Mouse (Mus musculus) myocyte (in vitro differentiated cells): Measurements from ENCODE around the gene Sostdc1. TPM values are rescaled to one million over a fixed set of nuclear protein-coding genes. Genes with fewer than 3 reads are reported as not detected.

Experiments used
- H3K27me3 ChIP-seq: one replicate; pipeline ENCODE4 v1.6.1; 2011; ENCODE audit not compliant: control insufficient read depth, insufficient read depth, insufficient read length
- H3K36me3 ChIP-seq: one replicate; pipeline ENCODE4 v1.6.1; 2011; ENCODE audit not compliant: control insufficient read depth, insufficient read depth
- H3K4me2 ChIP-seq: one replicate; pipeline ENCODE4 v1.6.1; 2011; ENCODE audit warnings: low read depth, control low read depth
- H3K4me3 ChIP-seq: one replicate; pipeline ENCODE4 v1.5.1; 2011; ENCODE audit warnings: mild to moderate bottlenecking, control low read depth, moderate library complexity
- H3K79me2 ChIP-seq: one replicate; pipeline ENCODE4 v1.6.1; 2011; ENCODE audit not compliant: control insufficient read depth, insufficient read depth
- H3ac ChIP-seq: one replicate; pipeline ENCODE4 v1.6.1; 2011; ENCODE audit not compliant: control insufficient read depth, insufficient read length
- CEBPB ChIP-seq: IDR thresholded peaks from 2 replicates; pipeline ENCODE4 v1.6.1; 2011; ENCODE audit warnings: mild to moderate bottlenecking, moderate library complexity; ENCODE audit not compliant: poor library complexity, insufficient read depth, severe bottlenecking
- E2F4 ChIP-seq: IDR thresholded peaks from one replicate; pipeline ENCODE4 v1.6.1; 2011; ENCODE audit warnings: mild to moderate bottlenecking, control low read depth, moderate library complexity; ENCODE audit not compliant: insufficient read depth
- MAX ChIP-seq: IDR thresholded peaks from one replicate; pipeline ENCODE4 v1.6.1; 2011; ENCODE audit warnings: low read depth, mild to moderate bottlenecking, control low read depth
- MYOD1 ChIP-seq, 3 experiments: IDR thresholded peaks; one replicate each; pipeline ENCODE4 v1.6.1; 2011; ENCODE audit warnings: control low read depth in 2 of 3, low read depth in 2 of 3, mild to moderate bottlenecking in 2 of 3, moderate library complexity in 1 of 3; ENCODE audit not compliant: insufficient read length in 2 of 3, control insufficient read depth in 1 of 3
- MYOG ChIP-seq, 3 experiments: IDR thresholded peaks; one replicate each; pipeline ENCODE4 v1.6.1; 2011; ENCODE audit warnings: control low read depth in 2 of 3, low read depth in 2 of 3, mild to moderate bottlenecking in 2 of 3; ENCODE audit not compliant: insufficient read length in 2 of 3, control insufficient read depth in 1 of 3, insufficient read depth in 1 of 3
- POLR2A ChIP-seq: IDR thresholded peaks from one replicate; pipeline ENCODE4 v1.6.1; 2011; ENCODE audit warnings: low read depth, mild to moderate bottlenecking, control low read depth, moderate library complexity; ENCODE audit not compliant: insufficient read length
- POLR2AphosphoS2 ChIP-seq: IDR thresholded peaks from one replicate; pipeline ENCODE4 v1.6.1; 2011; ENCODE audit warnings: low read depth, control low read depth; ENCODE audit not compliant: insufficient read length
- REST ChIP-seq: IDR thresholded peaks from one replicate; pipeline ENCODE4 v1.6.1; 2011; ENCODE audit warnings: mild to moderate bottlenecking, control low read depth, moderate library complexity; ENCODE audit not compliant: insufficient read depth, insufficient read length
- SRF ChIP-seq: IDR thresholded peaks from one replicate; pipeline ENCODE4 v1.6.1; 2011; ENCODE audit warnings: low read depth; ENCODE audit not compliant: control insufficient read depth, insufficient read length
- TCF12 ChIP-seq: IDR thresholded peaks from one replicate; pipeline ENCODE4 v1.6.1; 2011; ENCODE audit warnings: mild to moderate bottlenecking, control low read depth; ENCODE audit not compliant: poor library complexity, insufficient read depth, severe bottlenecking
- TCF3 ChIP-seq: IDR thresholded peaks from one replicate; pipeline ENCODE4 v1.6.1; 2011; ENCODE audit warnings: low read depth, control low read depth; ENCODE audit not compliant: insufficient read length
- USF1 ChIP-seq: IDR thresholded peaks from one replicate; pipeline ENCODE4 v1.6.1; 2011; ENCODE audit warnings: low read depth, mild to moderate bottlenecking, control low read depth, moderate library complexity
- polyA plus RNA-seq: library from polyadenylated mRNA; unstranded; fragments of >200 nt; fragmentation: generic; extraction: Trizol; gene quantifications from one replicate; pipeline ENCODE4 v1.2.1, GENCODE M21; 2012; ENCODE audit warnings: missing spikeins

The Sostdc1 gene
- polyA plus RNA-seq, 1 experiment: not detected

- no peaks in the 10 kb centered on the region for H3K79me2 ChIP-seq
- H3ac ChIP-seq: no peak overlapping the region
Measured at GRCm38 (mm10) chr12:36344131-36344530, 30.2 kb downstream of the Sostdc1 start.

GRCm38 (mm10) chr12:36360064-36360463, 46.1 kb downstream of the Sostdc1 start:
- Histone ChIP-seq H3K4me3 (no peak overlapping the region), H3K27me3 (no peaks in the 10 kb centered on the region), H3K36me3 (no peaks in the 10 kb centered on the region), H3K79me2 (no peaks in the 10 kb centered on the region), H3ac (no peak overlapping the region), H3K4me2 (no peak overlapping the region)
- TF ChIP-seq TCF3 (no peak), E2F4 (no peak), MAX (no peak), CEBPB (no peak)

More at GRCm38 (mm10) chr12:36344131-36344530, 30.2 kb downstream of the Sostdc1 start:
- Histone ChIP-seq H3K4me2 (no peak overlapping the region), H3K36me3 (no peaks in the 10 kb centered on the region), H3K4me3 (no peak overlapping the region), H3K27me3 (no peaks in the 10 kb centered on the region)
- no peak for TF ChIP-seq MYOD1 (IDR thresholded peaks at IDR 0.05; ENCODE audit: control insufficient read depth in 1 of 3, insufficient read length in 2 of 3, low read depth in 2 of 3)
- no peak for TF ChIP-seq TCF12
- no peak for TF ChIP-seq SRF
- TF ChIP-seq MAX: no peak
- TF ChIP-seq CEBPB: no peak
- no peak for TF ChIP-seq REST
- TF ChIP-seq MYOG (IDR thresholded peaks at IDR 0.05; ENCODE audit: control insufficient read depth in 1 of 3, insufficient read depth in 1 of 3, insufficient read length in 2 of 3, low read depth in 2 of 3): no peak
- no peak for TF ChIP-seq POLR2A
- no peak for TF ChIP-seq USF1
- TF ChIP-seq TCF3: no peak
- no peak for TF ChIP-seq POLR2AphosphoS2
- no peak for TF ChIP-seq E2F4

GRCm38 (mm10) chr12:36360693-36361092, 46.8 kb downstream of the Sostdc1 start:
- no peak overlapping the region for H3K4me2 ChIP-seq
- H3ac ChIP-seq: no peak overlapping the region
- no peak for TF ChIP-seq POLR2AphosphoS2
- H3K4me3 ChIP-seq: no peak overlapping the region
- H3K79me2 ChIP-seq: no peaks in the 10 kb centered on the region
- H3K27me3 ChIP-seq: no peaks in the 10 kb centered on the region
- no peaks in the 10 kb centered on the region for H3K36me3 ChIP-seq

- no peaks in the 10 kb centered on the region for H3K79me2 ChIP-seq
- H3K27me3 ChIP-seq: no peaks in the 10 kb centered on the region
- no peak overlapping the region for H3K4me3 ChIP-seq
- H3K36me3 ChIP-seq: no peaks in the 10 kb centered on the region
- no peak overlapping the region for H3ac ChIP-seq
- TF ChIP-seq MYOD1 (IDR thresholded peaks at IDR 0.05; ENCODE audit: control insufficient read depth in 1 of 3, insufficient read length in 2 of 3, low read depth in 2 of 3) (no peak), MAX (no peak), POLR2AphosphoS2 (no peak), REST (no peak), TCF3 (no peak), MYOG (IDR thresholded peaks at IDR 0.05; ENCODE audit: control insufficient read depth in 1 of 3, insufficient read depth in 1 of 3, insufficient read length in 2 of 3, low read depth in 2 of 3) (no peak)
- H3K4me2 ChIP-seq: no peak overlapping the region
Measured at GRCm38 (mm10) chr12:36364013-36364412, 50.1 kb downstream of the Sostdc1 start.

Other genes starting within 250 kb of the Sostdc1 start
- gene Ankmy2, start 157.0 kb upstream of the Sostdc1 start, polyA plus RNA-seq: 8.5 TPM
- 86.8 TPM for gene Bzw2, start 156.1 kb upstream of the Sostdc1 start, polyA plus RNA-seq
- gene Lrrc72, start 60.7 kb upstream of the Sostdc1 start, polyA plus RNA-seq: 0.08 TPM
- 1.6 TPM for gene Ispd, start 67.3 kb downstream of the Sostdc1 start, polyA plus RNA-seq
- gene D630036H23Rik, start 68.0 kb downstream of the Sostdc1 start, polyA plus RNA-seq: 0.24 TPM